Mouse (Mus musculus): Measurements from ENCODE around the gene Vmn2r53. TPM values are rescaled to one million over a fixed set of nuclear protein-coding genes. Genes with fewer than 3 reads are reported as not detected.
"Not testable (repeated sequence)": the region's sequence is repeated elsewhere in the genome, so short reads cannot be mapped to it uniquely, and the experiment has no call there.

Gene Vmn2r53
- under 0.01 TPM in 1 of 2 replicates, not detected in the other for polyA plus RNA-seq (2015; fragmentation: Nextera tagmentation; extraction: Ambion mirVana)

DNA sequence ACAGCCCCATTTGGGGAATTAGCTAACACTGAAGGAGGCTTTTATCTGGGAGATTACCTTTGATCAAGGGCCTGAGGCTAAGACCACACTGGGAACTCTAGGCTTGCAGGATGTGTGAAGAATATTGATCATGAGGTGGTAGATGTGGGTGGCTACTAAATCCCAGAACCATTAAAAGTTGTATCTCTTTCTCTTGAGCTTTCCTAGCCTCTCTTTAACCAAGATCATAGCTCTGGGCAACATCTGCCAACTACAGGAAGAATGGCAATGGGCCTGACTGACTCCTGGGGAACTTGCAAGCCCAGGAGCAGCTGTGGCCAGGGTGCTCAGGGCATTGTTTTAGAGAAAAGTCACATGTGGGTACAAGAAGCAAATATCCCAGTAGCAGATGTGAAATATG, at the start of gene Vmn2r53:
Gene Vmn2r53, minus strand, starts transcription at position 101 of the 400 bp plus-strand sequence.
- DNase-seq (ENCODE audit: low spot score): no peak

DNA sequence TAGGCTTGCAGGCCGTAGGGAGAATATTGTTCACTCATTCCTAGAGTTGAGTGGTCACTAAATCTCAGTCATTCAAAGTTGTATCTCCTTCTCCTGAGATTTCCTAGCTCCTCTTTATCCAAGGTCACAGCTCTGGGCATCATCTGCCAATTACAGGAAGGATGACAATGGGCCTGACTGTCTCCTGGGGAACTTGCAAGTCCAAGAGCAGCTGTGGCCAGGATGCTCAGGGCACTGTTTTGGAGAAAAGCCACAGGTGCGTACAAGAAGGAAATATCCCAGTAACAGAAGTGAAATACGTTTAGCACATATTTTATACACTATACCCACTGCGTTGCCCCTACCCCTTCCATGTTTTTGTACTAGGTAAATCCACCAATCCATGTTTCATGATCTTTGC, 31.6 kb upstream of the Vmn2r53 start, which contains the start of gene Vmn2r54:
Gene Vmn2r54, minus strand, starts transcription at position 101 of the 400 bp plus-strand sequence.
- not testable (repeated sequence) for DNase-seq (ENCODE audit: low spot score)

Other genes starting within 250 kb of the Vmn2r53 start
- gene Vmn1r84, start 239.5 kb downstream of the Vmn2r53 start, polyA plus RNA-seq (2015; fragmentation: Nextera tagmentation; extraction: Ambion mirVana): not detected in 2 replicates
- 2.6 and 3.2 TPM in 2 replicates for gene Zfp551, start 186.0 kb downstream of the Vmn2r53 start, polyA plus RNA-seq (2015; fragmentation: Nextera tagmentation; extraction: Ambion mirVana)
- gene Zfp606, start 130.5 kb downstream of the Vmn2r53 start, polyA plus RNA-seq (2015; fragmentation: Nextera tagmentation; extraction: Ambion mirVana): 13.9 and 14.6 TPM in 2 replicates
- not detected in 2 replicates for gene 2900092C05Rik, start 96.3 kb downstream of the Vmn2r53 start, polyA plus RNA-seq (2015; fragmentation: Nextera tagmentation; extraction: Ambion mirVana)
- not detected in 2 replicates for gene Vmn2r54, start 31.5 kb upstream of the Vmn2r53 start, polyA plus RNA-seq (2015; fragmentation: Nextera tagmentation; extraction: Ambion mirVana)
- gene Vmn2r55, start 76.2 kb upstream of the Vmn2r53 start, polyA plus RNA-seq (2015; fragmentation: Nextera tagmentation; extraction: Ambion mirVana): not detected in 2 replicates
- not detected in 2 replicates for gene Vmn2r56, start 126.2 kb upstream of the Vmn2r53 start, polyA plus RNA-seq (2015; fragmentation: Nextera tagmentation; extraction: Ambion mirVana)
- 1.2 and 1.5 TPM in 2 replicates for gene Zscan18, start 194.8 kb upstream of the Vmn2r53 start, polyA plus RNA-seq (2015; fragmentation: Nextera tagmentation; extraction: Ambion mirVana)
- 11.0 and 17.6 TPM in 2 replicates for gene Zfp329, start 210.1 kb upstream of the Vmn2r53 start, polyA plus RNA-seq (2015; fragmentation: Nextera tagmentation; extraction: Ambion mirVana)
- 34.5 and 36.7 TPM in 2 replicates for gene Zfp110, start 226.0 kb upstream of the Vmn2r53 start, polyA plus RNA-seq (2015; fragmentation: Nextera tagmentation; extraction: Ambion mirVana)